Mouse (Mus musculus): ENCODE data around the gene Plcb2.
A peak's percentile ranks its signal among the peaks of the same experiment; 100 is the strongest.

Plcb2 gene

DNA sequence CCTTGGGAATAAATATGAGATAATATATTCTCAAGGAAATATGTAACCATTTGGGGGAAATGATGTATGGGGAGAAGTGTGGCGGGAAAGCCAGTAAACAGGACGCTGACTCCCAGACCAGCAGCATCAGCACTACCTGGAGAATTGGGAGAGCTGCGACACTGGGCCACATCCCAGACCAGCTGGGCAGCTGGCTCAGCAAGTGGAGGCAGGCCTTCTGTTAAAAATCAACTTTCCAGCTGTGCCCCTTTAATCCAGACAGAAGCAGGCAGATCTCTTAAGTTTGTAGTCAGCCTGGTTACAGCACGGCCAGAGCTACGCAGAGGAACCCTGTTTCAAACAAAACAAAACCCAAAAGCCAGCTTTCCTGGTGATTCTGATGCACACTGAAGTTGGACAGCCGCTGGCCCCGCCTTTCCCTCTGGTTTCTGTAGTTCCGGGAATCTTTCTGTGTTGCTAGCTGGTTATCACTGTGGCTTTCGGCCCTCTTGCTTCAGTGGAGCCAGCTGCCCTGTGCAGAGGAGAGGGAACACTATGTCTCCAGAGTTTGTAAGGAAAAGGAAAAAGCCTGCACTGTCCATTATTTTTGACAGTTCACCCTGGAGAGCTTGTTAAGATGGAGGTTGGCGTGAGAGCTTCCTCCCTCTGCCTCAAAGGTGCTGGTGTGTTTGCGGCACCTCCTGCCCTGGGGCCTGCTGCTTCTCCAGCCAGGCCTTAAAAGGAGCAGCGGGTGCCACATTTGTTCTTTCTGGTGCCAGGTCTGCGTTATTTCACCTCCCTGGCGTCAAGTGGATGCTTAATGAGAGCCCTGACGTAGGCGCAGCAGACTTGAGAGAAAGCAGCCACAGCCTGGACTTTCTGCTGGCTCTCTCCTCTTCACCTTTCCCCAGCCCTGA lies 23.9 kb upstream of the Plcb2 start:
- DNase-seq (ENCODE audit: extremely low spot score, low spot score), result no peak

DNA sequence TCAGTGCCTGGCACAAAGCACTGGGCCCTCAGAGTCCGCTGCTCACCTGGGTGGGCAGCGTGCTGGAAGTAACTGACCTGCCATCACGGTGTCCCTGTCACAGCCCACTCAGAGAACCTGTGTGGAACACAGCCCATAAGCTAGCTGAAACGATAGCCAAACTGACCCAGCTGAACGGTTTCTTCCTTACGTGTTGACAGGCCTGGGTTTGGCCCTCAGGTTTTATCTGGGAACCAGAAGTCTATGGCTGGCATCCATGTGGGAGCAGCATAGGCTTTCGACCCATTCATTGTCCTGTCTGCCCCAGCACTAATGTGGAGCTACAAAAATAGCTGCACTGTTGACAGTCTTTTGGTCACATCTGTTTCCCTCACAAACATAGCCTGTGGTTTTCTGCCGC lies 22.2 kb upstream of the Plcb2 start:
- DNase-seq (ENCODE audit: extremely low spot score, low spot score), result no peak

GRCm38 (mm10) chr2:118749341-118749884 lies 21.2 kb upstream of the Plcb2 start:
- no peak for DNase-seq (ENCODE audit: extremely low spot score, low spot score)

GRCm38 (mm10) chr2:118747301-118747960 lies 19.2 kb upstream of the Plcb2 start:
- no peak for DNase-seq (ENCODE audit: extremely low spot score, low spot score)

DNA sequence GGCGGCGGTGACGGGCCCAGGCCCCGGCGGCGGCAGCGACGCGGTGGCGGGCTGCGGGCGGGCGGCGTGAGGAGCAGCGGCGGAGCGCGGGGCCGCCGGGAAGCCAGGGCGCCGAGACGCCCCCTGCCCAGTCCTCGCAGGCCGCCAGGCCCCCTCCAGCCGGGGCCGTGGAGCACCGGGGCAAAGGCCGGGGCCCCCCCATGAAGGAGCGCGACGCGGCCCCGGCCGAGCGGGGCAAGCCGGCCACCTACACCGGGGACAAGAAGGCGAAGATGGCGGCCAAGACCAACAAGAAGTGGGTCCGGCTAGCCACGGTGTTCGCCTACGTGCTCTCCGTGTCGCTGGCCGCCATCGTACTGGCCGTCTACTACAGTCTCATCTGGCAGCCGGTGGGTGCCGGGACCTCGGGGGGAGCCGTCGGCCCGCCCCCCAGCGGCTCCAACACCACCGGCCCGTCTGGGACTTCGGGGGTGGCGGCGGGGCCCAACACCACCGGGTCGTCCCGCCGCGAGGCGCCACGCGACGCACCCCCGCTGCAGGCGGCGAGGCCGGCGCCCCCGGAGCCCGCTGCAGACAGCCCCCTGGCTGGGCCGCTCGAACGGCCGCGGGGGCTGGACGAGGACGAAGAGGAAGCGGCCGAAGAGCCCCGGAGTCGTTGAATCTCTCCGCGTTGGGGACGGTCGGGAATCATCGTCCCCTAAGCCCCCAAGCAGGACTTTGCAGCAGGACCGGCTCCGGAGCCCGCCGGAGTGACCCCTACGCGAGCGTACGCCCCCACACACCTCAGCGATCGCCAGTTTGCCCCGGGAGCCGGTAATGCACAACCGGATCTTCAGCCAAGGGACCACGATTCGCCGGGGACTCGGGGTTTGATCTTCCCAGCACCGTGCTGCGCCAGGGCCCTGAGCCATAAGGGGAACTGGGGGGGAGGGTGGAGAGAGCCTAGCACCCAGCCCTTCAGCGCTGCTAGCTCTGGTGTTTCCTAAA lies 18.0 kb upstream of the Plcb2 start:
- peak; percentile 76 for DNase-seq (ENCODE audit: extremely low spot score, low spot score)

DNA sequence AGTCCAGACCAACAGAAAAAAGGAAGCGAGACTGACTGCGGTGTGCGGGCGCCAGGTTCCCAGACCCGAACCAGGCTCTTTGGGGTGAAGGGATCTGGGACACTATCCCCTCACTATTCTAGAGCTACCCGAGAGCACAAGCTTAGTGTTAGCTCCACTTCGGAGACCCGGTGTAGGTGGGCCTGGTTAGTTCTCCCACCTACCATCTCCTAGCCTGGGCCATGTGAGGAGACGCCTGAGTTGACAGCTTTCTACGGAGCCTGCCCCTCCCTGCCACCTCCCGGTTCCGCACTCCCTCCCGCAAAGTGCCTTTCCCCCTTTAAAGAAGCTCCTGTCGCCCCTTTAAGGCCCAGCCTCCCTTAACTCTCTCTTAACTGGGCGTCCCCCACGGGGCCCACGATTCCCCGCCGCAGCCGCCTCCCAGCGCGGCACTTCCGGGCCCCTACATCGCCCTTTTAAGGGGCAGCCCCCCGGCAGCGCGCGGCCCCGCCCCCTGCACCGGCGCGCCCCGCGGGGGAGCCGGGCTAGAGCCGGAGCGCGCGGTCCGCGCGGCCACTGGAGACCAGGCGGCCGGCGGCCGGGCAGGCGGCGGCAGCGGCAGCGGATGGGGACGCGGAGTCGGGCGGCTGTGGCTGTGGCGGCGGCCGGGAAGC lies 17.1 kb upstream of the Plcb2 start, which contains the start of gene Inafm2:
Inafm2 (plus strand) TSS at position 527 of the 653 bp plus-strand sequence.
- DNase-seq (ENCODE audit: extremely low spot score, low spot score), result peak; percentile 89

- no peak for DNase-seq (ENCODE audit: extremely low spot score, low spot score)
Observed at GRCm38 (mm10) chr2:118744621-118745020, 16.4 kb upstream of the Plcb2 start.

GRCm38 (mm10) chr2:118743261-118743943 lies 15.2 kb upstream of the Plcb2 start:
- DNase-seq (ENCODE audit: extremely low spot score, low spot score), result no peak

GRCm38 (mm10) chr2:118741183-118741582 lies 12.9 kb upstream of the Plcb2 start:
- DNase-seq (ENCODE audit: extremely low spot score, low spot score), result no peak

- no peak for DNase-seq (ENCODE audit: extremely low spot score, low spot score)
Observed at GRCm38 (mm10) chr2:118740341-118740740, 12.1 kb upstream of the Plcb2 start.

- DNase-seq (ENCODE audit: extremely low spot score, low spot score), result no peak
Observed at GRCm38 (mm10) chr2:118733341-118733740, 5.1 kb upstream of the Plcb2 start.

GRCm38 (mm10) chr2:118731981-118732380 lies 3.7 kb upstream of the Plcb2 start:
- no peak for DNase-seq (ENCODE audit: extremely low spot score, low spot score)

GRCm38 (mm10) chr2:118730622-118730915 lies 2.3 kb upstream of the Plcb2 start:
- DNase-seq (ENCODE audit: extremely low spot score, low spot score), result no peak

- no peak for DNase-seq (ENCODE audit: extremely low spot score, low spot score)
Observed at GRCm38 (mm10) chr2:118729816-118730621, 1.8 kb upstream of the Plcb2 start.

GRCm38 (mm10) chr2:118729194-118729593 lies 956 bp upstream of the Plcb2 start:
- DNase-seq (ENCODE audit: extremely low spot score, low spot score), result no peak

- no peak for DNase-seq (ENCODE audit: extremely low spot score, low spot score)
Observed at GRCm38 (mm10) chr2:118727911-118728310, 327 bp downstream of the Plcb2 start.

- no peak for DNase-seq (ENCODE audit: extremely low spot score, low spot score)
Observed at GRCm38 (mm10) chr2:118726873-118727272, 1.4 kb downstream of the Plcb2 start.

DNA sequence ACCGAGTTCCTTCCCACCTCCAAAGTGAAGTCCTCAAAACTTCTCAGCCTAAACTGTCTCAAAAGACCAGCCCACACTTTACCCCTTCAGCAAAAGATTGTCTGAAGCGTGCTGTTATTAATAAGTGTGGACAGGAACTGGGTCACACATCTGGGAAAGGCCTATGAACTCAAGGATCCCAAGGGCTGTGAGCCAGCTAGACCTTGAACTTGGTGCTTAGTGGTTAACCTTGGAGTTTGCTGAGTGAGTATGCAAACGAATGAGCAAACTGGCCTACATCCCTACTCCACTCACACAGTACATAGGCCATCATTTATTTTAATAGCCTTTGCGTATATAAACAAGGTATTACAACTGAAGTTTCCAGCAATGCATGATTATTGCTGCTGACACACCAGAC lies 2.7 kb downstream of the Plcb2 start:
- no peak for DNase-seq (ENCODE audit: extremely low spot score, low spot score)
